Mouse (Mus musculus): Measurements from ENCODE around the gene Foxj1. TPM values are rescaled to one million over a fixed set of nuclear protein-coding genes. Genes with fewer than 3 reads are reported as not detected.

Gene Foxj1
- polyA plus RNA-seq, 1 experiment from 2014 or later, result 69.8 TPM

GRCm38 (mm10) chr11:116326963-116327603 is 8.1 kb downstream of the Foxj1 start:
- Histone ChIP-seq H3K9ac (no peak overlapping the region), H3K4me3 (replicated peaks) (no peak overlapping the region), H3K9me3 (replicated peaks) (no peaks in the 10 kb centered on the region), H3K4me2 (replicated peaks) (no peak overlapping the region), H3K27me3 (no peaks in the 10 kb centered on the region), H3K27ac (replicated peaks) (no peak overlapping the region), H3K4me1 (peaks cover 22% of the 10 kb centered on the region), H3K36me3 (no peaks in the 10 kb centered on the region)
- no peak for ATAC-seq (ENCODE audit: insufficient number of reproducible peaks, low FRiP score, low TSS enrichment, low read depth)
- WGBS, result 56% methylated on average over 7 of the region's 7 CpGs

GRCm38 (mm10) chr11:116318719-116319659 is 16.2 kb downstream of the Foxj1 start:
- ATAC-seq (ENCODE audit: insufficient number of reproducible peaks, low FRiP score, low TSS enrichment, low read depth), result peak; percentile 83
- Histone ChIP-seq H3K4me3 (replicated peaks) (peak overlapping the region; percentile 52), H3K9ac (peak overlapping the region; percentile 53), H3K4me1 (peaks cover 10% of the 10 kb centered on the region), H3K4me2 (replicated peaks) (peak overlapping the region; percentile 100), H3K27me3 (no peaks in the 10 kb centered on the region), H3K36me3 (no peaks in the 10 kb centered on the region), H3K27ac (replicated peaks) (no peak overlapping the region), H3K9me3 (replicated peaks) (no peaks in the 10 kb centered on the region)
- 2% methylated on average over 41 of the region's 41 CpGs for WGBS

- no peaks in the 10 kb centered on the region for H3K27me3 ChIP-seq
- H3K4me2 ChIP-seq (replicated peaks), result no peak overlapping the region
- H3K4me1 ChIP-seq, result 0 out of 2 replicates have a peak, but pooled peaks cover 11% of the 10 kb centered on the region
- 0 out of 2 replicates have a peak overlapping the region, but pooled peaks have one; percentile 40 for H3K27ac ChIP-seq (replicated peaks)
- H3K4me3 ChIP-seq (replicated peaks), result no peak overlapping the region
- no peak for ATAC-seq (ENCODE audit: insufficient number of reproducible peaks, low FRiP score, low TSS enrichment, low read depth)
- no peaks in the 10 kb centered on the region for H3K9me3 ChIP-seq (replicated peaks)
- H3K36me3 ChIP-seq, result no peaks in the 10 kb centered on the region
- WGBS, result 34% methylated on average over 8 of the region's 8 CpGs
- no peak overlapping the region for H3K9ac ChIP-seq
These were observed 22.8 kb downstream of the Foxj1 start for GRCm38 (mm10) chr11:116312359-116312758.

- 33% methylated on average over 8 of the region's 8 CpGs for WGBS
- Histone ChIP-seq H3K4me3 (replicated peaks) (no peak overlapping the region), H3K4me1 (0 out of 2 replicates have a peak, but pooled peaks cover 14% of the 10 kb centered on the region), H3K27me3 (no peaks in the 10 kb centered on the region), H3K27ac (replicated peaks) (no peak overlapping the region), H3K36me3 (no peaks in the 10 kb centered on the region), H3K4me2 (replicated peaks) (no peak overlapping the region), H3K9me3 (replicated peaks) (no peaks in the 10 kb centered on the region), H3K9ac (no peak overlapping the region)
- no peak for ATAC-seq (ENCODE audit: insufficient number of reproducible peaks, low FRiP score, low TSS enrichment, low read depth)
These were observed 24.0 kb downstream of the Foxj1 start for GRCm38 (mm10) chr11:116311169-116311568.

GRCm38 (mm10) chr11:116309601-116310000 is 25.6 kb downstream of the Foxj1 start:
- Histone ChIP-seq H3K9ac (no peak overlapping the region), H3K9me3 (replicated peaks) (no peaks in the 10 kb centered on the region), H3K27ac (replicated peaks) (no peak overlapping the region), H3K27me3 (no peaks in the 10 kb centered on the region), H3K4me2 (replicated peaks) (no peak overlapping the region), H3K36me3 (peaks cover 4% of the 10 kb centered on the region), H3K4me3 (replicated peaks) (no peak overlapping the region), H3K4me1 (peaks cover 20% of the 10 kb centered on the region)
- no peak for ATAC-seq (ENCODE audit: insufficient number of reproducible peaks, low FRiP score, low TSS enrichment, low read depth)
- 73% methylated on average over 3 of the region's 3 CpGs for WGBS

GRCm38 (mm10) chr11:116307762-116308531 is 27.3 kb downstream of the Foxj1 start:
- H3K4me2 ChIP-seq (replicated peaks), result no peak overlapping the region
- peaks cover 20% of the 10 kb centered on the region for H3K36me3 ChIP-seq
- no peak overlapping the region for H3K4me3 ChIP-seq (replicated peaks)
- ATAC-seq (ENCODE audit: insufficient number of reproducible peaks, low FRiP score, low TSS enrichment, low read depth), result 0 out of 2 replicates have a peak, but pooled peaks have one; percentile 8
- no peaks in the 10 kb centered on the region for H3K9me3 ChIP-seq (replicated peaks)
- H3K27me3 ChIP-seq, result no peaks in the 10 kb centered on the region
- no peak overlapping the region for H3K9ac ChIP-seq
- no peak overlapping the region for H3K27ac ChIP-seq (replicated peaks)
- H3K4me1 ChIP-seq, result peaks cover 20% of the 10 kb centered on the region
- 79% methylated on average over 12 of the region's 12 CpGs for WGBS

GRCm38 (mm10) chr11:116307019-116307725 is 28.0 kb downstream of the Foxj1 start, which contains the start of gene Exoc7:
TSS of gene Exoc7 (minus strand) at chr11:116307233.
- Histone ChIP-seq H3K27me3 (no peaks in the 10 kb centered on the region), H3K27ac (replicated peaks) (peak within 1 kb of the TSS; percentile 29; the same call in 1 of the 2 replicates), H3K4me3 (replicated peaks) (peak within 1 kb of the TSS; percentile 73), H3K9me3 (replicated peaks) (no peaks in the 10 kb centered on the region), H3K9ac (peak within 1 kb of the TSS; percentile 72), H3K36me3 (peaks cover 28% of the 10 kb centered on the region), H3K4me1 (peaks cover 20% of the 10 kb centered on the region), H3K4me2 (replicated peaks) (peak within 1 kb of the TSS; percentile 81)
- 0 out of 2 replicates have a peak, but pooled peaks have one; percentile 15 for ATAC-seq (ENCODE audit: insufficient number of reproducible peaks, low FRiP score, low TSS enrichment, low read depth)
- WGBS, result 75% methylated on average over 10 of the region's 10 CpGs

- Histone ChIP-seq H3K4me3 (replicated peaks) (peak overlapping the region; percentile 73), H3K27ac (replicated peaks) (peak overlapping the region; percentile 29; the same call in 1 of the 2 replicates), H3K36me3 (peaks cover 35% of the 10 kb centered on the region), H3K27me3 (no peaks in the 10 kb centered on the region), H3K4me2 (replicated peaks) (peak overlapping the region; percentile 81), H3K4me1 (peaks cover 12% of the 10 kb centered on the region), H3K9ac (peak overlapping the region; percentile 72), H3K9me3 (replicated peaks) (no peaks in the 10 kb centered on the region)
- ATAC-seq (ENCODE audit: insufficient number of reproducible peaks, low FRiP score, low TSS enrichment, low read depth), result peak; percentile 86
- WGBS, result 2% methylated on average over 53 of the region's 53 CpGs
These were observed 28.8 kb downstream of the Foxj1 start for GRCm38 (mm10) chr11:116306126-116306982.

GRCm38 (mm10) chr11:116305423-116305822 is 29.8 kb downstream of the Foxj1 start:
- H3K4me3 ChIP-seq (replicated peaks), result peak overlapping the region; percentile 73
- WGBS, result 94% methylated on average over 2 of the region's 2 CpGs

More at GRCm38 (mm10) chr11:116305423-116305822, 29.8 kb downstream of the Foxj1 start:
- peak overlapping the region; percentile 81 for H3K4me2 ChIP-seq (replicated peaks)
- peaks cover 9% of the 10 kb centered on the region for H3K4me1 ChIP-seq
- H3K36me3 ChIP-seq, result peaks cover 45% of the 10 kb centered on the region
- H3K27me3 ChIP-seq, result no peaks in the 10 kb centered on the region
- no peak for ATAC-seq (ENCODE audit: insufficient number of reproducible peaks, low FRiP score, low TSS enrichment, low read depth)
- no peaks in the 10 kb centered on the region for H3K9me3 ChIP-seq (replicated peaks)
- no peak overlapping the region for H3K27ac ChIP-seq (replicated peaks)
- H3K9ac ChIP-seq, result no peak overlapping the region
